Mouse (Mus musculus): ENCODE results near the gene Trpc4ap.

GRCm38 (mm10) chr2:155622606-155623005, 69.6 kb downstream of the Trpc4ap start:
- TF ChIP-seq POLR2A (IDR thresholded peaks at IDR 0.05; ENCODE audit: borderline replicate concordance, control insufficient read depth, low read depth, low read length) (no peak), CTCF (IDR thresholded peaks at IDR 0.05; ENCODE audit: control insufficient read depth, insufficient read depth, low read length) (no peak)
